Mouse (Mus musculus) lung, adult 2 months (tissue): ENCODE measurements at regions not wholly inside any gene's neighbourhood (a gene's known extent, or its start where the extent isn't known, plus 50 kb on each side); places are given as distances from the start of the nearest gene placed in this dataset.

Experiments
- CTCF ChIP-seq: fragments of 200-500 bp; IDR thresholded peaks from 2 replicates; pipeline ENCODE4 v1.5.1; 2011; ENCODE audit warnings: mild to moderate bottlenecking, low read length, control low read depth; ENCODE audit not compliant: insufficient read depth
- POLR2A ChIP-seq: fragments of 200-500 bp; IDR thresholded peaks from 2 replicates; pipeline ENCODE4 v1.6.1; 2011; ENCODE audit warnings: low read depth, mild to moderate bottlenecking, control low read depth, low read length, borderline replicate concordance; ENCODE audit errors: extremely low read depth

DNA sequence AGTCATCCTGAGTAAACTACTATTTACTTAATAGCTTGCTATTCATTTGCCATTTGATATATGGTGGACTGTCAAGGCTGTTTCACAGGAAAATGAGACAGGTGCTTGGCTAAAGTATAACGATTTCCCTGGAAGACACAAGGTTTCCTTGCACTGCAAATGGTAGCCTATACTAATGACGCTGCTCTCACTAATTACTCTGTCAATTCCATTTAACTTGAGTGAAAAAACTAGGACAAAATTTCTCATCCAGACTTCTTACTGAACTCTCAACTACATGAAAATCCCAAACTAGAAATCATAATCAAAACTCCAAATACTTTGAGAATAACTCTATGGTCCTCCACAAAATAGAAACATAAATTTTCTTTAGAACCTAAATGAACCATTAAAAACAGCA lies 609.5 kb downstream of the Rapgef2 start:
- TF ChIP-seq POLR2A, result no peak
- TF ChIP-seq CTCF, result no peak
